Mouse (Mus musculus) thymus, adult 2 months (tissue): ENCODE results near the gene AU022252. TPM values are rescaled to one million over a fixed set of nuclear protein-coding genes. Genes with fewer than 3 reads are reported as not detected.

ENCODE experiments used
- DNase-seq: peaks from one replicate; pipeline ENCODE4 v3.0.0; 2021
- H3K27ac ChIP-seq: fragments of 200-500 bp; 2 replicates; pipeline ENCODE4 v1.5.1; 2012; ENCODE audit warnings: low read length, control low read depth; ENCODE audit not compliant: control insufficient read depth, insufficient read depth
- H3K27me3 ChIP-seq: fragments of 200-500 bp; 2 replicates; pipeline ENCODE4 v1.6.1; 2012; ENCODE audit warnings: mild to moderate bottlenecking, low read length, moderate library complexity, mixed read lengths; ENCODE audit not compliant: control insufficient read depth, insufficient read depth
- H3K36me3 ChIP-seq: fragments of 200-500 bp; 2 replicates; pipeline ENCODE4 v1.6.1; 2012; ENCODE audit warnings: mild to moderate bottlenecking, low read length, moderate library complexity; ENCODE audit not compliant: control insufficient read depth, insufficient read depth
- H3K4me1 ChIP-seq: fragments of 200-500 bp; replicated peaks from 2 replicates; pipeline ENCODE4 v1.6.1; 2012; ENCODE audit warnings: low read length; ENCODE audit not compliant: control insufficient read depth, insufficient read depth
- H3K4me3 ChIP-seq: fragments of 200-500 bp; 2 replicates; pipeline ENCODE4 v1.5.1; 2012; ENCODE audit warnings: mild to moderate bottlenecking, low read length, control low read depth, moderate library complexity; ENCODE audit not compliant: control insufficient read depth, insufficient read depth
- CTCF ChIP-seq: fragments of 200-500 bp; IDR thresholded peaks from 2 replicates; pipeline ENCODE4 v1.5.1; 2012; ENCODE audit warnings: mild to moderate bottlenecking, control low read depth, low read length, moderate library complexity, borderline replicate concordance; ENCODE audit not compliant: control insufficient read depth, poor library complexity, insufficient read depth; ENCODE audit errors: extremely low read depth
- POLR2A ChIP-seq: fragments of 200-500 bp; IDR thresholded peaks from 2 replicates; pipeline ENCODE4 v1.6.1; 2012; ENCODE audit warnings: mild to moderate bottlenecking, low read length, control low read depth, moderate library complexity; ENCODE audit not compliant: control insufficient read depth, poor library complexity, insufficient read depth; ENCODE audit errors: extremely low read depth
- WGBS: fragments of 180-500 bp; shearing (Covaris S2); methylation state at CpG from one replicate; pipeline ENCODE4 v1.1.7; 2018; 5-methylcytosine and 5-hydroxymethylcytosine counted together
- polyA plus RNA-seq: library from polyadenylated mRNA; depleted of rRNA; stranded (reverse); fragments of >200 nt; gene quantifications from 2 replicates; pipeline ENCODE4 v1.2.3, GENCODE M21; 2012

The AU022252 gene
- polyA plus RNA-seq, 1 experiment, result 9.6 TPM

DNA sequence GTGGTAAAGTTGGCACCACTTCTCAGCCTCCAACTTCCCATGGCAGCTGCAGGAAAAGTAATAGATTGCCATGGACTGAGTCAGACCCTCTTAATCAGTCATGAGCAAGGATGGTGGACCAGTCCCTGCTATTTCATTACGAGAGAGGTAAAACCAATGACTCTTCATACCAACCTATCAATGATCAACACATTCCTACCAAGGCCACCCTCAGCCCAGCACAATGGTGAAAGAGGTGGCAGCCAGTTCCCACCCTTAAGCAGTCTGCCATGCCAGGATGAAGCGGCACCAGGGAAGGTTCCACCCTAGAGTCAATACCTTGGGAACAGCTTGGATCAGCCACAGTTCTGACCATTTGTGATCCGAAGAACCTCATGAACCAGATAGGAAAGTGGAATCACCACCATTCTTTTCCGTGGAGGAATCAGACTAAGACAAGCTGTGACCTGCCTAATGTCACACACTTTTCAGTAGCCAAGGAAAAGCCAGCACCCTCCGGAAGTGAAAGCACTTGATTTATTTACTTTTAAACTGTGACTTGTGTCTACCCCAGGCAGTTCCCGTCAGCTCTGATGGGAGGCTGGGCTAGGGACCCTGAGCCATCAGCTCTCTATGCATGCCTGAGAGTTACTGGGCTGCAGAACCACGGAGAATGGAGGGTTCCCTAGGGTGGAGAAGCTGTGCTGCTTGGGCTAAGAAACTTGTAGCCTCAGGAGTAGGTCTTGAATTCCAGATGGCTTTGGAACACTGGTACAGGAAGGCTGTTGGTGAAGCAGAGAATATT is 19.7 kb upstream of the AU022252 start:
- H3K27me3 ChIP-seq, result no peaks in the 10 kb centered on the region
- TF ChIP-seq CTCF, result no peak
- TF ChIP-seq POLR2A, result no peak
- WGBS, result 73% methylated on average over 7 of the region's 7 CpGs
- H3K4me1 ChIP-seq, result 0 out of 2 replicates have a peak, but pooled peaks cover under 1% of the 10 kb centered on the region
- no peak overlapping the region for H3K4me3 ChIP-seq
- no peak overlapping the region for H3K27ac ChIP-seq
- DNase-seq, result no peak
- H3K36me3 ChIP-seq, result no peaks in the 10 kb centered on the region

GRCm38 (mm10) chr4:119248407-119248965 is 16.0 kb upstream of the AU022252 start:
- DNase-seq, result no peak
- H3K4me1 ChIP-seq, result peaks cover 17% of the 10 kb centered on the region

GRCm38 (mm10) chr4:119247462-119248235 is 15.1 kb upstream of the AU022252 start:
- Histone ChIP-seq H3K36me3 (no peaks in the 10 kb centered on the region), H3K27ac (no peak overlapping the region), H3K27me3 (no peaks in the 10 kb centered on the region), H3K4me1 (peaks cover 17% of the 10 kb centered on the region), H3K4me3 (no peak overlapping the region)
- TF ChIP-seq CTCF, result peak; percentile 85
- no peak for TF ChIP-seq POLR2A
- peak; percentile 81 for DNase-seq
- 54% methylated on average over 13 of the region's 13 CpGs for WGBS

More at GRCm38 (mm10) chr4:119248407-119248965, 16.0 kb upstream of the AU022252 start:
- no peak for TF ChIP-seq POLR2A
- TF ChIP-seq CTCF, result no peak
- WGBS, result 90% methylated on average over 11 of the region's 11 CpGs
- Histone ChIP-seq H3K27me3 (no peaks in the 10 kb centered on the region), H3K4me3 (no peak overlapping the region), H3K27ac (no peak overlapping the region), H3K36me3 (no peaks in the 10 kb centered on the region)

DNA sequence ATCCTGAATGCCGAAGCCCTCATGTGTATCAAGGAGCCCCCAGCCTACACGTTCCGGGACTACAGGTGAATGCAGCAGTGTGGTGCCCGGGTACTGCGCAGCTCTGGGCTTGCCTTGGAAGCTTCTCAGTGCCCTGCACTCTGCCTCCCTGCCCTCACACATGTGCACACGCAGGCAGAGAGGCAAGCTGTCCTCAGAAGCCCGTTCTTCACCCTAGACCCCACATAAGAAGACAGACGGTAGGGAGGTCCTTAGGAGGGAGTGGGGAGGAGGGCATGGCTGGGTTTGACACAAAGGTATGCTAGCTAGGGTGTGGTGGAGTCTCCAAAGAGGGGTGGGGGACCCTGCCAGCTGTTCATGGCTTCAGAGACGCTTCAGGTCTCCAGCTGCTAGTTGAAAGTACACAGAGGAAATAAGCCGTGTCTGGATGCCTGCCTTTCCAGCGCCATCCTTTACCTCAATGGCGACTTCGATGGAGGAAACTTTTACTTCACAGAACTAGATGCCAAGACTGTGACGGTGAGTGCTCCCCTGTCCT is 14.2 kb upstream of the AU022252 start:
- peak; percentile 28 for DNase-seq
- Histone ChIP-seq H3K36me3 (no peaks in the 10 kb centered on the region), H3K27ac (0 out of 2 replicates have a peak overlapping the region, but pooled peaks have one; percentile 0), H3K4me3 (no peak overlapping the region), H3K27me3 (no peaks in the 10 kb centered on the region), H3K4me1 (peaks cover 17% of the 10 kb centered on the region)
- WGBS, result 44% methylated on average over 14 of the region's 14 CpGs
- TF ChIP-seq POLR2A (no peak), CTCF (no peak)

GRCm38 (mm10) chr4:119245961-119246360 is 13.4 kb upstream of the AU022252 start:
- TF ChIP-seq POLR2A (no peak), CTCF (no peak)
- no peak for DNase-seq
- H3K27ac ChIP-seq, result no peak overlapping the region
- H3K27me3 ChIP-seq, result no peaks in the 10 kb centered on the region
- 96% methylated on average over 9 of the region's 9 CpGs for WGBS
- H3K36me3 ChIP-seq, result no peaks in the 10 kb centered on the region
- H3K4me3 ChIP-seq, result no peak overlapping the region
- H3K4me1 ChIP-seq, result peaks cover 17% of the 10 kb centered on the region

DNA sequence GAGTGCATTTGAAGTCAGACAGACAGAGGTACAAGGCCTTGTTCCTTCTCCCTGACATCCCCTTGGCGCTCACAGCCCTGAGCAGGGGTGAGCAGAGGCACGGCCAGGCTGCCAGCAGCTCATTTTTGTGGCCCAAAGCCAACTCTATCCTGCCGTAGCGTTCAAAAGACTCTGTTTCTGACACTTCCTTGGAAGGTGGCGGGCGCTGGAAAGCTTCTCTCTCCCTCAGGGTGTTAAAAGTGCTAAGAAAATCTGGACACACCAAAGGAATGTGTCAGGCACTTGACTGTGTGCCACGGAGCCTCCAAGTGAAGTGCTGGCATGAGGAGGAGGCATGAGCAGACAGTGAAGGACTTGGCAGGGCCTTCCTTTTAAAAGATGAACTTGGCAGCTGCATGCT is 13.0 kb upstream of the AU022252 start:
- Histone ChIP-seq H3K4me3 (no peak overlapping the region), H3K4me1 (peaks cover 17% of the 10 kb centered on the region), H3K36me3 (no peaks in the 10 kb centered on the region), H3K27ac (no peak overlapping the region), H3K27me3 (no peaks in the 10 kb centered on the region)
- 90% methylated on average over 7 of the region's 7 CpGs for WGBS
- TF ChIP-seq POLR2A, result no peak
- TF ChIP-seq CTCF, result no peak
- DNase-seq, result no peak
